Mouse (Mus musculus) gastrocnemius, postnatal 14 days (tissue): ENCODE measurements at regions not wholly inside any gene's neighbourhood (a gene's known extent, or its start where the extent isn't known, plus 50 kb on each side); places are given as distances from the start of the nearest gene placed in this dataset.

ENCODE experiments used
- DNase-seq: peaks from one replicate; pipeline ENCODE4 v3.0.0; 2021; ENCODE audit warnings: mixed read lengths
- intact Hi-C: fragments of 180-260 bp; cut with DNase I; formaldehyde crosslinking; loops from one replicate; pipeline ENCODE4 v1.15.1; 2025; ENCODE audit warnings: low total_unique reads

DNA sequence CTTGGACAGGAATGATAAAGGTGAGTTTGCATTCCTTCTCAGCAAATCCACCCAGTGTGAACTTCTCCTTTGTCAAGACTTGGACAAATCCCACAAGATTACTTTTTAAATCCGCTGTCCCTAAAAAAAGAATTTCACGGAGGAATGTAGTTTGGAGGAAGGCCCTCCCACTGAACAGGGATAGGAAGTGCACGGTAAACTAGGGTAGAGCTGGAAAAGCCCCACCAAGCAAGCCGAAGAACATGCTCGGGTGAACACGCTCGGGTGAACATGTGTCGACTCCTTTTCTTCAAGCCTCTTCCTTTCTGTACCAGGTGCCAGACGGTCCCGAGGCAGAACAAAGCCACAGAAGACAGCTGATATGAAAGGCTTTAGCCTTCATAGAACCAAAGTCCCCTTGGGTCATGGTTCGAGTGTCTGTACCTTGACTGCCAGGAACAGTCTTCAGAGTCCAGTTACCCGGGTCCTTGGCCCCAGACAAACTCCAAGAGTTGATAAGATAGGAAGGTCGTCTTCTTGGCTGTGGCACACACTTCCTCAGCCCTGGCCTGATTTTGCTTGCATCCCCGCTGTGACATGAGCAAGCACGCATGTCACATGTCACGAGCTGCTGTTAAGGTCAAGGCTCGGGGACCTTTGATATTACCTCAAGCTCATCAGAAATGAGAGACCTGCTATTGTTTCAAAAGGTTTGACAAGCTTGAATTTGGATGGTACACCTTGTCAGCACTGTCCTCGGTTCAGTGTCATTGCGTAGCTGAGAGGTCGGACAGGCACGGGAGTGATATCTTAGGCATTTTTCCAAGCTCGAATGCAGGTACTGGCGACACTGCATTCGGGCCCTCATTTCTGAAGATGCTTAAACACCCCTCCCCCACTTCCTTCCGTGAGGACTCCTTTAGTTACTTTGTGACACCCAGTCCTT lies 51.5 kb upstream of the Ryk start:
- intact Hi-C loops = loop anchor here (5.0 kb wide), 1 partner anchor 71 kb away; no protein-coding TSS in a partner anchor
- DNase-seq = no peak

DNA sequence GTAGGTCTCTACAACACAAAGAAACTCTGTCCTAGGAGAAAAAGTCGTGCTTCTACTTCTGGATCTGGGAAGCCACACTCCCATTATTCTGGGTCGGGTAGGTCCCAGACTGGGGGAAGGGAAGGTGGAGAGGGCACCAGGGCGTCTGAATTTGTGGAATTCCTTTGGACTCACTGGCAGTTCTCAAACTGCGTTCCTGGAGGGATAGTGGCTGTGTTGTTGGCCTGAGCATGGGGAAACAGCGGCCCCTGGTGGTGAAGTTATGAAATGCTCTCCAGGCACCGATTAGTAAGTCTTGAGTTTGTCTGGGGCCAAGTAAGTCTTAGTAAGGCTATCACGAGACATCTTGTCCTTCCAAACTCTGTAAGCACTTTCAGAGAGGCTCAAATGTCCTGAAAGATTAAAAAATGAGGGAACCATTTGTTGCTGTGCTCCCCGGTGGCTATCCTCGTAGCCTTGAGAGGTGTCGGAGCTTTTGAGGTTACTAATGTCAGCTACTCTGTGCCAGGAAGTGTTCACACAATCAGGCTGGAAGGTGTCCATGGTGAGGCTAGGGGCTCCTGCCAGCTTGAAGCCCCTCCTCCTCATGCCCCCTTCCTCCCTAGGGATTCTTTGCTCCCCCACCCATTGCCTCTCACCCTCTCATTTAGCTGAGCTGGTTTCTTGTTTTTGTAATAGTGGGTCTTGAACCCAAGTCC lies 50.2 kb upstream of the Ryk start:
- peak; percentile 86 for DNase-seq
- intact Hi-C loops = loop anchor here (2.0 to 5.0 kb wide), 3 partner anchors 72 to 148 kb away; no protein-coding TSS in a partner anchor
